Mouse (Mus musculus) erythroblast, embryonic 14.5 days (primary cell): Measurements from ENCODE around the gene Vmn1r87.

Experiments
- GATA1 ChIP-seq: IDR thresholded peaks from 2 replicates; pipeline ENCODE4 v1.6.1; 2012; ENCODE audit warnings: low read length, inconsistent platforms, mixed read lengths
- TAL1 ChIP-seq: IDR thresholded peaks from 3 replicates; pipeline ENCODE4 v1.6.1; 2012; ENCODE audit warnings: low read length, inconsistent platforms, mixed read lengths

DNA sequence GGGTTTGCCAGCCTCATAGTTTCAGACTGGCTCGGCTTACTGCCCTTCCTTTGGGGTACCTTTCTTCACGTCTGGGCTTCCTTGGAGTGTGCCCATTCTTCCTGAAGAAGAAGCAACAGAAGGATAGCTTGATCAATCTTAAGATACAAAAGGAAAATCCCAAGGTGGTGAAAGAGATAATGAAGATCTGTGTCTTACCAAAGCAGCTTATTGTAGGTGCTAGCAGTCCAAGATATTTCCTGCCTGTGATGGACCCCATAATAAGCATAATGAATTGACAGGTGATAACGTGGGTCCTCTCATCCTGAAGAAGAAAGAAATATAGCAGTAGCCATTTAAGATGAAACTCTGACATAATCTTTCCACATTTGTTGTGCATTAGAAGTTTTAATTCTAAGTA, 44.9 kb downstream of the Vmn1r87 start, which contains the start of gene Vmn1r85:
- no peak for TF ChIP-seq GATA1
- no peak for TF ChIP-seq TAL1
